Mouse (Mus musculus): ENCODE measurements around the gene Pcif1. TPM values are rescaled to one million over a fixed set of nuclear protein-coding genes. Genes with fewer than 3 reads are reported as not detected.
"Not testable (repeated sequence)": the region's sequence is repeated elsewhere in the genome, so short reads cannot be mapped to it uniquely, and the experiment has no call there.

Gene Pcif1
- polyA plus RNA-seq, 1 experiment from 2014 or later: 74.8 TPM

DNA sequence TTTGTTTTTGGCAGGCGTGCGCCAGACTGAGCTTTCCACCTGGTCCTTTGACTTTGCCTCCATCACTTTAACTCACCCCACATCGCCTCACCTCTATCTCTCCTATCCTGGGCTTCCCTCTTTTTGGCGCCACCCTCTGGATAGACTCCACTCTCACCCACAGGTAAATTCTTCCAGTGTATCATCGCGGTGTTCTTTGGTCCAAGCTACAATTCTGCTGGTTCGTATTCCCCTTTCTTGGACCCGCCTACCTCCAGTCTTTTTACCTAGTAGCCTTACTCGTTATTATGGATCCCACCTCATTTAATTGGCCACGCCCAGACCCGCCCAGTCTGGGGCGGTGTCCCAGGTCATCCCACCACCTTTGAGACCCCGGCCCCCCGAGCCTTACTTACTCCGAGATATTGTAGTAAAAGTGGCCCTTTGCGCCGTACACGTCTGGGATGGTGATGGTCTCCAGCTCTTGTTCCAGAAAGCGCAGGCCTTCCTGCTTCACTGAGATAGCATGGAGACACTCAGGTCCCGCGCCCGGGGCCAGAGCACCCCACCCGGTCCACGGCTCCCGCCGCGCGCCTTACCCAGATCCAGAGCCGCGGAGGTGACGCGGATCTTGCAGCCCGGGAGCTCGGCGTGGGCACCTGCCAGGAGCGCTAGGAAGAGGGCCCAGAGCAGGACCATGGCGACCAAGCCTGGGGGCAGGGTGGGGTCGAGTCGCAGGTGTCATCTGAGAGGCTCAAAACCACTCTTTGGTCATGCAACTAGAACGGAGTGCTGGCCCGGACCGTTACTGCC is 22.6 kb upstream of the Pcif1 start:
- H3K4me1 ChIP-seq: peaks cover 35% of the 10 kb centered on the region
- H3K4me3 ChIP-seq (replicated peaks): peak overlapping the region; percentile 61
- peak overlapping the region; percentile 39; the same call in 1 of the 2 replicates for H3K9ac ChIP-seq
- H3K27me3 ChIP-seq: peaks cover 11% of the 10 kb centered on the region
- no peaks in the 10 kb centered on the region for H3K9me3 ChIP-seq (replicated peaks)
- 1% methylated on average over 42 of the region's 42 CpGs for WGBS
- H3K36me3 ChIP-seq: peaks cover 12% of the 10 kb centered on the region
- H3K4me2 ChIP-seq (replicated peaks): peak overlapping the region; percentile 97
- peak; percentile 36; the same call in 1 of the 2 replicates for ATAC-seq (ENCODE audit: insufficient number of reproducible peaks, low FRiP score, low TSS enrichment, low read depth)
- H3K27ac ChIP-seq (replicated peaks): peak overlapping the region; percentile 88

DNA sequence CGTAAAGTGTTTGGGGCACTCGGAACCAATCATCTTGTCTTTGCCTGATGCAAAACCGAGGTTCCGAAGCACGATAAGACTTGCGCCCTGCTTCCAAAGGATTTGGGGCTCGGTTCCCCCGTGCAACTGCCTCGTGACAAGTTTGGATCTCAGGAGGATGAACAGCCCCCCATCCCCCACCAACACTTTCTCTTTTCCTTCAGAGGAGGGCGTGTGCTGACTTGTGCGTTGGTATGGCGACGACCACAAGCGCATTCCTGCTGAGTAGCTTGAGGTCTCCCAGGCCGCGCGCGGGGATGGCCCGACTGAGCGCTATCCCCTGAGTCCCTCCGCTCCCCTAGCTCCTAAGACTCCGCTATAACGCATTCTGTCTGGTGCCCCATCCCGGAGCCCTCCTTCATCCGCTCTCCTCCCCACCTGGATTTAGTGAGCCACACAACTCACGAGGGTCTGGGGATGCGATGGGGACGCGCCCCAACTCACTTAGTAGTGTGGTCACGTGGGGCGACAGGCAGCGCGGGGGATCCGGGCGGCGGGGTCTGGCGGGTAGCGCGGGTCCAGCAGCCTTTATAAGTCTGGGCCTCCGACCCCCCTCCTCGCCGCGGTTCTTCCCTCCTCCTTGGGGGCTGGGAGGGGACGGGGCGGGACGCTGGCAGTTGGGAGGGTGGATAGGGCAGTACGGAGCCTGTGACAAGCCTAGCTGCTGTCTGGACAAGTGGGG is 21.8 kb upstream of the Pcif1 start, which contains the start of gene Pltp:
Pltp (minus strand) TSS at position 611 of the 721 bp plus-strand sequence.
- 0% methylated on average over 44 of the region's 47 CpGs for WGBS
- Histone ChIP-seq H3K9ac (peak within 1 kb of the TSS; percentile 39), H3K27me3 (peaks cover 11% of the 10 kb centered on the region), H3K9me3 (replicated peaks) (no peaks in the 10 kb centered on the region), H3K4me1 (peaks cover 43% of the 10 kb centered on the region), H3K4me2 (replicated peaks) (peak within 1 kb of the TSS; percentile 97), H3K27ac (replicated peaks) (peak within 1 kb of the TSS; percentile 88), H3K4me3 (replicated peaks) (peak within 1 kb of the TSS; percentile 61), H3K36me3 (peaks cover 5% of the 10 kb centered on the region)
- ATAC-seq (ENCODE audit: insufficient number of reproducible peaks, low FRiP score, low TSS enrichment, low read depth): peak; percentile 77

DNA sequence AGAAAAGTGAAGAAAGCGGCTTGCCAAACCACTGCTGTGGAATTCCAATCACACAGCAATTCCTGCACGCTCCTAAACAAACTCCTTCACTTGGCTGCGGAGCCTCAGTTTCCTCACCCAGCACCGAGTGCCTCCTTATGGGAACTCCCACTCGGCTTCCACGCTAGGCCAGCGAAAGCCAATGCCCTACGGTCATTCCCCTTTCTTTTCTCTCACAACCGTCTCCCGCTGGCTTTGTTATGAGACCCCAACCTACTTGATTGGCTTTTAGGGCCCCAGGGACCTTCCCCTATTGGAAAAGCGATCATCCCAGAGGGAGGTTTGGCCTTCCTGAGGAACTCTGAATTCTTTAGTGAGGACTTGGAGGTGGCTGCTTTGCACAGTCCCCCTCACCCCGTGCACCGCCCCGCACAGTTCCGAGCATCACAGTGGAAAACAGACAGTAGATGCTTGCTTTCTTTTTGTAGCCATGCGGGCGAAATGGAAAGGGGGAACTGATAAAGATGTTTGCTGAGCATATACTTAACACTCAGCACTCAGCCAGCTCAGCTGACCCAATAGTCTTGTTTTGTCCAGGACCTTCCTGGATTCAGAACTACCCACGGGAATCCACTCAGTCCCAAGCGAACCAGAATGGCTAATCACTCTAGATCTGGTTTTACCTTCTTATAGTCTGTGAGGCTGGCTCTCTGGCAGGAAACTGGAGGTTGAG is 21.1 kb upstream of the Pcif1 start:
- peak overlapping the region; percentile 39 for H3K9ac ChIP-seq
- 3% methylated on average over 19 of the region's 19 CpGs for WGBS
- H3K4me1 ChIP-seq: peaks cover 48% of the 10 kb centered on the region
- H3K36me3 ChIP-seq: 0 out of 2 replicates have a peak, but pooled peaks cover 3% of the 10 kb centered on the region
- peaks cover 11% of the 10 kb centered on the region for H3K27me3 ChIP-seq
- H3K9me3 ChIP-seq (replicated peaks): no peaks in the 10 kb centered on the region
- peak overlapping the region; percentile 61 for H3K4me3 ChIP-seq (replicated peaks)
- no peak for ATAC-seq (ENCODE audit: insufficient number of reproducible peaks, low FRiP score, low TSS enrichment, low read depth)
- peak overlapping the region; percentile 97 for H3K4me2 ChIP-seq (replicated peaks)
- peak overlapping the region; percentile 88 for H3K27ac ChIP-seq (replicated peaks)

- WGBS: 44% methylated on average over 2 of the region's 2 CpGs
- Histone ChIP-seq H3K4me1 (peaks cover 48% of the 10 kb centered on the region), H3K4me2 (replicated peaks) (no peak overlapping the region), H3K9me3 (replicated peaks) (no peaks in the 10 kb centered on the region), H3K27me3 (peaks cover 9% of the 10 kb centered on the region), H3K4me3 (replicated peaks) (no peak overlapping the region), H3K36me3 (no peaks in the 10 kb centered on the region), H3K27ac (replicated peaks) (no peak overlapping the region), H3K9ac (no peak overlapping the region)
- ATAC-seq (ENCODE audit: insufficient number of reproducible peaks, low FRiP score, low TSS enrichment, low read depth): no peak
These were observed 19.9 kb upstream of the Pcif1 start for GRCm38 (mm10) chr2:164859155-164859554.

- Histone ChIP-seq H3K4me2 (replicated peaks) (no peak overlapping the region), H3K27ac (replicated peaks) (no peak overlapping the region), H3K4me1 (peaks cover 48% of the 10 kb centered on the region), H3K36me3 (no peaks in the 10 kb centered on the region), H3K9ac (no peak overlapping the region), H3K27me3 (peaks cover 6% of the 10 kb centered on the region), H3K4me3 (replicated peaks) (no peak overlapping the region), H3K9me3 (replicated peaks) (no peaks in the 10 kb centered on the region)
- no peak for ATAC-seq (ENCODE audit: insufficient number of reproducible peaks, low FRiP score, low TSS enrichment, low read depth)
- 58% methylated on average over 9 of the region's 9 CpGs for whole genome bisulfite sequencing
These were observed 19.3 kb upstream of the Pcif1 start for GRCm38 (mm10) chr2:164859640-164860432.

DNA sequence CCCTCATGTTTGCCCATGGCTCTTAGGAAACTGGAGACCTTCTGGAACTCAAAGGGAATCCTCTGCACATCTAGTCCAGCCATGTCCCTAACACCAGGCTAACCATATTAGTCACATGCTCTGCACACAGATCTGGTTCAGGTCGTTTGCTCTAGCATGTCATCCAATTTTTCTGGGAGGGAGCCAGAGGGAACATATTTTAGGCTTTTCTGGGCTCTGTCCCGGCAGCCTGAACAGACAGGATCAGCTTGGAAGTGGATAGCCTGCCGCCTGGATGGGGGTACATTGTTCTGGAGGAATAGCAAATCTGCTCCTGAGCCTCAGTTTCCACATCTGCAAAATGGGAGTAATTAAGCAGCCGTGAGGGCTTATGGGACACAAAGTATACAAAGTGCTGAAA is 18.0 kb upstream of the Pcif1 start:
- Histone ChIP-seq H3K27me3 (peaks cover 6% of the 10 kb centered on the region), H3K27ac (replicated peaks) (no peak overlapping the region), H3K36me3 (no peaks in the 10 kb centered on the region), H3K4me2 (replicated peaks) (no peak overlapping the region), H3K4me1 (peaks cover 47% of the 10 kb centered on the region), H3K9me3 (replicated peaks) (no peaks in the 10 kb centered on the region), H3K4me3 (replicated peaks) (no peak overlapping the region), H3K9ac (no peak overlapping the region)
- WGBS: 51% methylated on average over 4 of the region's 4 CpGs
- no peak for ATAC-seq (ENCODE audit: insufficient number of reproducible peaks, low FRiP score, low TSS enrichment, low read depth)

DNA sequence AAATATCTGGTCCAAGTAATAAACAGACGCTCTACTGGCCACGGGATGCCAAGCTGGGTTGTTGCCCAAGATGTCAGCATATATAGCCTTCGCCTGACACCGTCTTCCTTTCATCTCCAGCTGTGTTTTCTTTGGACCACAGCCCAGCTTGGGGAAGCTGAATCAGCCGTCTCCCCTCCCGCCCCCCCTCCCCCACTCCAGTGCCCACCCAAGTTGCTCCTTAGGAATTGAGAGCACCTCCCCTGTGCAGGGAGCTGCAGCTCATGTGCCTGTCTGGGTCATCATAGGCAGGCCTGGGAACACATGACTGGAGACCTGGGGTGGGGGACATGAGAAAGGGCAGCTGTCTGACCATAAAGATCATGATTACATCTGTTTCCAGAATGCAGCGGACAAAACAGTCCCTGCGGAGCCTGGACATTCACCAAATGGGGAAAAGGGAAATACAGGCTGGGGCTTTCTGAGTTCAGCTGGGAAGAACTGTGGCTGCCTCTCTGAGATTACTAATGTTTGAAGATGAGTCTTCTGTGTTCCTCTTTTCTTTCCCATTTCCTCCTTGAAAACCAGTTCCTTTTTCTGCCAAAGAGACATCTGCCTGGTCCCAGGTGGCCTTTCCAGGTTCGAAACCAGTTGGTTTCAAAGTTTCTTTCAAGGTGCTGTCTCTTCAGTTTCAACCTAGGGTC is 16.8 kb upstream of the Pcif1 start:
- Histone ChIP-seq H3K27me3 (no peaks in the 10 kb centered on the region; the same call in 1 of the 2 replicates), H3K27ac (replicated peaks) (peak overlapping the region; percentile 41), H3K36me3 (no peaks in the 10 kb centered on the region), H3K4me2 (replicated peaks) (no peak overlapping the region), H3K9ac (no peak overlapping the region), H3K4me3 (replicated peaks) (no peak overlapping the region), H3K9me3 (replicated peaks) (no peaks in the 10 kb centered on the region), H3K4me1 (peaks cover 35% of the 10 kb centered on the region)
- 30% methylated on average over 9 of the region's 9 CpGs for WGBS
- ATAC-seq (ENCODE audit: insufficient number of reproducible peaks, low FRiP score, low TSS enrichment, low read depth): 0 out of 2 replicates have a peak, but pooled peaks have one; percentile 66

GRCm38 (mm10) chr2:164863411-164863810 is 15.7 kb upstream of the Pcif1 start:
- WGBS: 96% methylated on average over 9 of the region's 9 CpGs

GRCm38 (mm10) chr2:164864593-164864992 is 14.5 kb upstream of the Pcif1 start:
- Histone ChIP-seq H3K4me2 (replicated peaks) (no peak overlapping the region), H3K4me1 (peaks cover 18% of the 10 kb centered on the region), H3K27ac (replicated peaks) (no peak overlapping the region), H3K9ac (no peak overlapping the region), H3K36me3 (no peaks in the 10 kb centered on the region), H3K27me3 (no peaks in the 10 kb centered on the region), H3K4me3 (replicated peaks) (no peak overlapping the region), H3K9me3 (replicated peaks) (no peaks in the 10 kb centered on the region)
- no peak for ATAC-seq (ENCODE audit: insufficient number of reproducible peaks, low FRiP score, low TSS enrichment, low read depth)
- 59% methylated on average over 4 of the region's 4 CpGs for WGBS

More at GRCm38 (mm10) chr2:164863411-164863810, 15.7 kb upstream of the Pcif1 start:
- not testable (repeated sequence) for H3K27ac ChIP-seq (replicated peaks); H3K9ac ChIP-seq; H3K9me3 ChIP-seq (replicated peaks); ATAC-seq (ENCODE audit: insufficient number of reproducible peaks, low FRiP score, low TSS enrichment, low read depth); H3K36me3 ChIP-seq; H3K4me2 ChIP-seq (replicated peaks); H3K27me3 ChIP-seq; H3K4me3 ChIP-seq (replicated peaks)
- H3K4me1 ChIP-seq: peaks cover 24% of the 10 kb centered on the region

Data from embryonic facial prominence, embryonic 15.5 days (tissue).